Mouse (Mus musculus): ENCODE measurements around the gene Clcn2.
A peak's percentile ranks its signal among the peaks of the same experiment; 100 is the strongest.

DNA sequence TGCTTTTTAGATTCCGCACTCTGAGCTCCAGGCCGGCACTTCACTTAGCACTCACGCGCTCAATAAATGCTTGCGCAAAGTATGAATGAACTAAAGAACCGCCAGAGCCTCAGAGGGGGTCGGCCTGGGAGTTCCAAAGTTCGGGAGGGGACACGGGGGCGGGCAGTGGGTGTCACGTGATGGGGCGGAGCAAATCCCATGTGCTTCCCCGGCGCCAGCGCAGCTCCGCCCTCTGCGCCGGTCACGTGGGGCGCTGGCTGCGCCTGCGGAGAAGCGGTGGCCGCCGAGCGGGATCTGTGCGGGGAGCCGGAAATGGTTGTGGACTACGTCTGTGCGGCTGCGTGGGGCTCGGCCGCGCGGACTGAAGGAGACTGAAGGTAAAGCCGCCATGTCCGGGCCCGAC lies 45.0 kb downstream of the Clcn2 start:
- peak; percentile 54 for TF ChIP-seq POLR2A (IDR thresholded peaks at IDR 0.05; ENCODE audit: insufficient read depth, low read depth, low read length)
- no peak for TF ChIP-seq CTCF (IDR thresholded peaks at IDR 0.05; ENCODE audit: insufficient read depth, low read depth, low read length)
